In genomic region chr2:179598886-179599285, GRCm38 (mm10) we compare ENCODE assay signal across 19 mouse cellular contexts.
DNase-seq lines count a peak whose midpoint lies in the region; ATAC-seq and TF ChIP-seq lines count a peak whose summit lies in the region.
"Had no signal": no experiment of that assay in that cellular context is flagged by ENCODE, and none has a peak within 500 bp of the region (broad histone marks: within the 10 kb centered on the region; RNA-seq: fewer than 3 reads in every experiment).

No protein-coding gene starts in this region.

- no peak overlapping the region for H3K9ac ChIP-seq in forebrain, embryonic 15.5 days (replicated peaks)
- H3K9ac ChIP-seq: hindbrain, embryonic 15.5 days; intestine, embryonic 15.5 days; midbrain, embryonic 12.5 days had no signal

- peaks cover 25% of the 10 kb centered on the region for H3K4me1 ChIP-seq in forebrain, embryonic 15.5 days
- H3K4me1 ChIP-seq: intestine, embryonic 15.5 days had no signal

- H3K27me3 ChIP-seq in forebrain, embryonic 15.5 days: no peaks in the 10 kb centered on the region
- H3K27me3 ChIP-seq: hindbrain, embryonic 15.5 days; intestine, embryonic 15.5 days had no signal

- ATAC-seq in forebrain, embryonic 15.5 days (replicated peaks): no peak
- ATAC-seq: intestine, embryonic 15.5 days; lung, postnatal 0 days had no signal

- H3K9me3 ChIP-seq in forebrain, embryonic 15.5 days: no peaks in the 10 kb centered on the region
- H3K9me3 ChIP-seq: embryonic facial prominence, embryonic 10.5 days; hindbrain, embryonic 15.5 days; intestine, embryonic 15.5 days; midbrain, embryonic 12.5 days had no signal

- DNase-seq in left cerebral cortex, postnatal 14 days (ENCODE audit: low spot score in 2 of 2): peak; percentile 36 to 59
- DNase-seq in left cerebral cortex, postnatal 4 days: no peak
- peak; percentile 55 for DNase-seq in brain, embryonic 14.5 days (ENCODE audit: low read depth)
- peak; percentile 27 for DNase-seq in right cerebral cortex, postnatal 14 days
- DNase-seq in cerebellum, postnatal 10 days: no peak
- no peak for DNase-seq in urinary bladder, postnatal 4 days (ENCODE audit: low spot score in 2 of 2)
- DNase-seq: adrenal gland, postnatal 14 days; cerebellum, adult 2 months; gastrocnemius, postnatal 25 days; heart, adult 2 months; heart, postnatal 4 days; liver; thymus, postnatal 14 days had no signal

- intact Hi-C loops in left cerebral cortex, postnatal 14 days (cut with DNase I): no loop called here
- intact Hi-C loops in left cerebral cortex, postnatal 4 days (cut with DNase I): no loop called here

- H3K4me3 ChIP-seq in forebrain, embryonic 15.5 days: no peak overlapping the region
- H3K4me3 ChIP-seq: embryonic facial prominence, embryonic 10.5 days; heart, adult 2 months; hindbrain, embryonic 15.5 days; intestine, embryonic 15.5 days; midbrain, embryonic 12.5 days had no signal

- TF ChIP-seq CTCF in brain, embryonic 14.5 days (IDR thresholded peaks at IDR 0.05; ENCODE audit: borderline replicate concordance, extremely low read depth, insufficient read depth, insufficient read length): no peak

- H3K36me3 ChIP-seq in forebrain, embryonic 15.5 days: no peaks in the 10 kb centered on the region
- H3K36me3 ChIP-seq: embryonic facial prominence, embryonic 10.5 days; hindbrain, embryonic 15.5 days; intestine, embryonic 15.5 days; midbrain, embryonic 12.5 days had no signal

- WGBS in forebrain, embryonic 15.5 days: 68% methylated on average over 11 of the region's 11 CpGs

- H3K4me2 ChIP-seq in forebrain, embryonic 15.5 days (replicated peaks): no peak overlapping the region
- H3K4me2 ChIP-seq: hindbrain, embryonic 15.5 days; intestine, embryonic 15.5 days; midbrain, embryonic 12.5 days had no signal

- H3K27ac ChIP-seq in forebrain, embryonic 15.5 days (replicated peaks): peak overlapping the region; percentile 62
- H3K27ac ChIP-seq: embryonic facial prominence, embryonic 10.5 days; heart, adult 2 months; hindbrain, embryonic 15.5 days; intestine, embryonic 15.5 days; midbrain, embryonic 12.5 days had no signal

- no peak for TF ChIP-seq POLR2A in brain, embryonic 14.5 days (IDR thresholded peaks at IDR 0.05; ENCODE audit: borderline replicate concordance, extremely low read depth, insufficient read depth, insufficient read length, poor library complexity, severe bottlenecking)

Comparison
In these comparisons a context has a peak if more than half of its experiments do, and no peak if none do; other contexts are left out.
1. DNase-seq: peak in left cerebral cortex, postnatal 14 days (2 of 2), brain, embryonic 14.5 days (single experiment) and right cerebral cortex, postnatal 14 days (single experiment); none in left cerebral cortex, postnatal 4 days (single experiment), cerebellum, postnatal 10 days (0 of 2) and urinary bladder, postnatal 4 days (0 of 2).